Mouse (Mus musculus): ENCODE measurements around the gene Snrpa1. TPM values are rescaled to one million over a fixed set of nuclear protein-coding genes. Genes with fewer than 3 reads are reported as not detected.

Gene Snrpa1
- 147 and 212 TPM in 2 replicates for polyA plus RNA-seq (2016; fragmentation: Nextera tagmentation; extraction: Ambion mirVana)

GRCm38 (mm10) chr7:66058703-66059102, at the start of gene Snrpa1:
Gene Snrpa1 (plus strand): TSS chr7:66059003.
- DNase-seq (ENCODE audit: low spot score) = no peak
- Histone ChIP-seq H3K36me3 (peaks cover 14% of the 10 kb centered on the region), H3K4me1 (peaks cover 10% of the 10 kb centered on the region), H3K27ac (peak within 1 kb of the TSS; percentile 90; the same call in 1 of the 2 replicates), H3K9me3 (no peaks in the 10 kb centered on the region), H3K4me3 (peak within 1 kb of the TSS; percentile 96), H3K27me3 (ENCODE audit: insufficient read depth, poor library complexity, severe bottlenecking) (no peaks in the 10 kb centered on the region)
- WGBS = 77% methylated on average over 1 of the region's 1 CpGs

- DNase-seq (ENCODE audit: low spot score) = no peak
- H3K4me3 ChIP-seq = no peak overlapping the region
- no peaks in the 10 kb centered on the region for H3K27me3 ChIP-seq (ENCODE audit: insufficient read depth, poor library complexity, severe bottlenecking)
- no peaks in the 10 kb centered on the region for H3K36me3 ChIP-seq
- no peaks in the 10 kb centered on the region for H3K4me1 ChIP-seq
- WGBS = 82% methylated on average over 6 of the region's 6 CpGs
- no peak overlapping the region for H3K27ac ChIP-seq
- no peaks in the 10 kb centered on the region for H3K9me3 ChIP-seq
These were observed 48.3 kb upstream of the Snrpa1 start for GRCm38 (mm10) chr7:66010518-66010917.

- Histone ChIP-seq H3K4me3 (no peak overlapping the region), H3K9me3 (no peaks in the 10 kb centered on the region), H3K36me3 (0 out of 2 replicates have a peak, but pooled peaks cover 3% of the 10 kb centered on the region), H3K27ac (no peak overlapping the region), H3K4me1 (peaks cover 6% of the 10 kb centered on the region), H3K27me3 (ENCODE audit: insufficient read depth, poor library complexity, severe bottlenecking) (peaks cover 20% of the 10 kb centered on the region)
- no peak for DNase-seq (ENCODE audit: low spot score)
- WGBS = 67% methylated on average over 2 of the region's 2 CpGs
These were observed 31.1 kb upstream of the Snrpa1 start for GRCm38 (mm10) chr7:66027747-66028146.

GRCm38 (mm10) chr7:66028766-66029512, 29.9 kb upstream of the Snrpa1 start:
- DNase-seq (ENCODE audit: low spot score) = no peak

GRCm38 (mm10) chr7:66036809-66037208, 22.0 kb upstream of the Snrpa1 start:
- H3K27ac ChIP-seq = no peak overlapping the region
- H3K27me3 ChIP-seq (ENCODE audit: insufficient read depth, poor library complexity, severe bottlenecking) = peaks cover 47% of the 10 kb centered on the region
- no peak for DNase-seq (ENCODE audit: low spot score)
- 0 out of 2 replicates have a peak, but pooled peaks cover 2% of the 10 kb centered on the region for H3K4me1 ChIP-seq
- H3K36me3 ChIP-seq = no peaks in the 10 kb centered on the region
- 78% methylated on average over 8 of the region's 8 CpGs for WGBS
- H3K4me3 ChIP-seq = no peak overlapping the region
- no peaks in the 10 kb centered on the region for H3K9me3 ChIP-seq

More at GRCm38 (mm10) chr7:66028766-66029512, 29.9 kb upstream of the Snrpa1 start:
- Histone ChIP-seq H3K4me3 (no peak overlapping the region), H3K9me3 (no peaks in the 10 kb centered on the region), H3K27ac (no peak overlapping the region), H3K27me3 (ENCODE audit: insufficient read depth, poor library complexity, severe bottlenecking) (peaks cover 30% of the 10 kb centered on the region), H3K36me3 (0 out of 2 replicates have a peak, but pooled peaks cover 3% of the 10 kb centered on the region), H3K4me1 (peaks cover 6% of the 10 kb centered on the region)
- 59% methylated on average over 6 of the region's 6 CpGs for WGBS

GRCm38 (mm10) chr7:66038261-66038660, 20.5 kb upstream of the Snrpa1 start:
- H3K27ac ChIP-seq = no peak overlapping the region
- no peaks in the 10 kb centered on the region for H3K9me3 ChIP-seq
- no peak for DNase-seq (ENCODE audit: low spot score)
- WGBS = 58% methylated on average over 3 of the region's 3 CpGs
- H3K27me3 ChIP-seq (ENCODE audit: insufficient read depth, poor library complexity, severe bottlenecking) = peaks cover 45% of the 10 kb centered on the region
- H3K36me3 ChIP-seq = no peaks in the 10 kb centered on the region
- H3K4me3 ChIP-seq = no peak overlapping the region
- H3K4me1 ChIP-seq = 0 out of 2 replicates have a peak, but pooled peaks cover 2% of the 10 kb centered on the region

GRCm38 (mm10) chr7:66038730-66039129, 20.1 kb upstream of the Snrpa1 start:
- no peaks in the 10 kb centered on the region for H3K36me3 ChIP-seq

GRCm38 (mm10) chr7:66040026-66040814, 18.6 kb upstream of the Snrpa1 start:
- no peak for DNase-seq (ENCODE audit: low spot score)
- WGBS = 69% methylated on average over 18 of the region's 18 CpGs
- Histone ChIP-seq H3K36me3 (no peaks in the 10 kb centered on the region), H3K27ac (no peak overlapping the region), H3K4me1 (0 out of 2 replicates have a peak, but pooled peaks cover 4% of the 10 kb centered on the region), H3K9me3 (no peaks in the 10 kb centered on the region), H3K4me3 (no peak overlapping the region), H3K27me3 (ENCODE audit: insufficient read depth, poor library complexity, severe bottlenecking) (peaks cover 33% of the 10 kb centered on the region)

More at GRCm38 (mm10) chr7:66038730-66039129, 20.1 kb upstream of the Snrpa1 start:
- Histone ChIP-seq H3K4me1 (0 out of 2 replicates have a peak, but pooled peaks cover 2% of the 10 kb centered on the region), H3K4me3 (no peak overlapping the region), H3K27me3 (ENCODE audit: insufficient read depth, poor library complexity, severe bottlenecking) (peaks cover 40% of the 10 kb centered on the region), H3K27ac (no peak overlapping the region), H3K9me3 (no peaks in the 10 kb centered on the region)
- 84% methylated on average over 11 of the region's 11 CpGs for WGBS
- DNase-seq (ENCODE audit: low spot score) = no peak

- no peaks in the 10 kb centered on the region for H3K9me3 ChIP-seq
- no peak within 1 kb of the TSS for H3K27ac ChIP-seq
- 85% methylated on average over 10 of the region's 10 CpGs for WGBS
- no peak for DNase-seq (ENCODE audit: low spot score)
- no peaks in the 10 kb centered on the region for H3K36me3 ChIP-seq
- no peak within 1 kb of the TSS for H3K4me3 ChIP-seq
- peaks cover 17% of the 10 kb centered on the region for H3K4me1 ChIP-seq
- H3K27me3 ChIP-seq (ENCODE audit: insufficient read depth, poor library complexity, severe bottlenecking) = peaks cover 45% of the 10 kb centered on the region
These were observed 15.0 kb upstream of the Snrpa1 start, which contains the start of gene Gm45213 for GRCm38 (mm10) chr7:66043552-66044459. Gene Gm45213 (plus strand): TSS chr7:66043602.

- WGBS = 59% methylated on average over 9 of the region's 9 CpGs
- Histone ChIP-seq H3K27ac (no peak overlapping the region), H3K4me1 (peaks cover 17% of the 10 kb centered on the region), H3K36me3 (no peaks in the 10 kb centered on the region), H3K4me3 (no peak overlapping the region), H3K9me3 (no peaks in the 10 kb centered on the region), H3K27me3 (ENCODE audit: insufficient read depth, poor library complexity, severe bottlenecking) (peaks cover 49% of the 10 kb centered on the region)
- DNase-seq (ENCODE audit: low spot score) = no peak
These were observed 14.2 kb upstream of the Snrpa1 start for GRCm38 (mm10) chr7:66044617-66045016.

- H3K4me3 ChIP-seq = no peak overlapping the region
- no peak overlapping the region for H3K27ac ChIP-seq
- H3K9me3 ChIP-seq = no peaks in the 10 kb centered on the region
- WGBS = 53% methylated on average over 17 of the region's 17 CpGs
- H3K4me1 ChIP-seq = peaks cover 15% of the 10 kb centered on the region
- H3K36me3 ChIP-seq = no peaks in the 10 kb centered on the region
- DNase-seq (ENCODE audit: low spot score) = no peak
- H3K27me3 ChIP-seq (ENCODE audit: insufficient read depth, poor library complexity, severe bottlenecking) = peaks cover 47% of the 10 kb centered on the region
These were observed 11.6 kb upstream of the Snrpa1 start for GRCm38 (mm10) chr7:66046921-66047918.

Data from heart, embryonic 10.5 days (tissue).